Mouse (Mus musculus) CD4-positive helper T cell, adult 2 months (primary cell): ENCODE measurements around the gene Ddx51.

ENCODE experiments used
- DNase-seq: peaks from one replicate; pipeline ENCODE4 v3.0.0-alpha.2; 2012; ENCODE audit warnings: low read depth, missing footprints, low spot score

Ddx51 gene

DNA sequence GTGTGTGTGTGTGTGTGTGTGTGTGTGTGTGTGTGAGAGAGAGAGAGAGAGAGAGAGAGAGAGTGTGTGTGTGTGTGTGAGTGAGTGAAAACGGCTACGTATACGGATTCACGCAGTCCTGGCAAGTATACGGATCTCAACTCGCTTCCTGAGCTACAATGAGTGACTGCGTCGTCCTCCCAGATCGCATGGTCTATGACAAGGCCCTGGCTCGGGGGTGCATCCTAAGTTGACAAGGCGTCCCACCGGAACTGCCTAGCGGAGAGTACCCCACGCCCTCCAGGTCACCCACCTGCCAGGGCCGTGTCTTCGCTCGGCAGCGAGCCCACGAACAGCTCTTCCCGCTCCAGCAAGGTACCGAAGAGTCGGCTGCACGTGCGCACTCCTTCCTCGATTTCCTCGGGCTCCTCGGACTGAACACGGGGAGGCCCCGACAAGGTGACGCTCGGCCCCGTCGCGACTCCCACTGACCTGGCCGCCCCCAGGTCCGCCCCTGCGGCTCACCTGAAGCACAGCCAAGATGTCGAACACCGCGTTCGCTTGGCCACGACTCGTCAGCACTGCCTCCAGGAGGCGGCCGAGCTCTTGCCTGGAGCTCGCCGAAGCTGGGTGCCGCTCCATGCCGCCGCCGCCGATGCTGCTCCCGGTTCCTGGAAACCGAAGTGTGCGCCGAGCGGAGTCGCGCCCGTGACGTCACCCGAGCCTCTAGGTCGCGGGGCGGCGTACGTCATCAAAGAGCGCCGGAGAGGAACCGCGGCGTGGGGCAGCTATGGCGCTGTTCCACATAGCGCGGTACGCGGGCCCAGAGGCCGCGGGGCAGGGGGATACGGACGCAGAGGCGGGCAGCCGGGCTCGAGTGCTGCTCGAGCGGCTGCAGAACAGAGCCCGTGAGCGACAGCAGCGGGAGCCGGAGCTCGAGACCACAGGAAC lies at the start of gene Ddx51, which contains the start of gene Noc4l:
Gene Ddx51, plus strand, starts transcription at position 733 of the 930 bp plus-strand sequence.
Gene Noc4l, minus strand, starts transcription at position 699 of the 930 bp plus-strand sequence.
- DNase-seq, result peak; percentile 96

DNA sequence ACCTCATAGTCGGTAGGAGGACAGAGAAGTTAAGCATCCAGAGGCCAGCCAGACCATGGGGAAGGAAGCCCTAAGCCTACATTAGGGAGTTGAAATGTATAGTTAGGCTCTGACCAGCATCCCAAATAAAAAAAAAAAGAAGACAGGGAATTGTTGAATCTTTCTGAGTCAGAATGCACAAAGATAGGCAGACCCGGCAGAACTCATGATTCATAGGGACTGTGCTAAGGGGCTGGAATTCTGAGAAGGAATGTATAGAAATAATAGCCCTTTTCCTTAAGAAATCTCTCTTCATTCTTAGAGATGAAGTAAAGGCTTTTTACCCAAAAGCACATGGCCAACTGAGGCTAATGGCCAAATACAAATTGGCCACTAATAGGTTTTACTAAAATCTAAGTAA lies 48.9 kb upstream of the Ddx51 start:
- no peak for DNase-seq

DNA sequence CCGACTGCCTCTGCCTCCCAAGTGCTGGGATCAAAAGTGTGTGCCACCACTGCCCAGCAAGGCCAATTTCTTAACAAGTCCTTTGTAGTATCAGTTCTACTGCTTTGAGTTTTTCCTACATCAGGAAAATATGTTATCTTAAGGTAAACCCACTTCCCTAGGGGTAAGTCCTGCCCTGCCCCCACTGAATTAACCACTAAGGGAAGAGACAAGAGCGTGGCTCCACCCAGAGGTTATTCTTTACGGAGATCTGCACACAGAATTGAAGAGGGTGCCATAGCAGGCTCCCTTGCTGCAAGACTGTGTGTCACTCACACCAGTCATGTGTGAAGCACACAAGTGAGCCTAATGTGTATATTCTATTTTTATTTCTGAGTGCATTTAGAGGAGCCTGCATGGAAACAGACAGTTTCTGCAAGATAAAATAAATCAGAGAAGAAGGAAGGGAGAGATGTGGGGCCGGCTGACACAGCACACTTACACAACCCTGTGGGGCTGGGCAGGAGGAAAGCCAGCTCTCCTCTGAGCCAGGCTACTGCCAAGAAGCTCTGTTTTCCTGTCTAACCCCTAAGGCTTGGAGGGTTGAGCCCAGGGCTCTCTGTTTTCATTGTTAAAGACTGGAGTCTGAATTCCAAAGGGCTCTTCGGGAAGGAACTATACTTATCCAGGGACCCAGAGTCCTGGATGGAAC lies 47.6 kb upstream of the Ddx51 start:
- peak; percentile 44 for DNase-seq

DNA sequence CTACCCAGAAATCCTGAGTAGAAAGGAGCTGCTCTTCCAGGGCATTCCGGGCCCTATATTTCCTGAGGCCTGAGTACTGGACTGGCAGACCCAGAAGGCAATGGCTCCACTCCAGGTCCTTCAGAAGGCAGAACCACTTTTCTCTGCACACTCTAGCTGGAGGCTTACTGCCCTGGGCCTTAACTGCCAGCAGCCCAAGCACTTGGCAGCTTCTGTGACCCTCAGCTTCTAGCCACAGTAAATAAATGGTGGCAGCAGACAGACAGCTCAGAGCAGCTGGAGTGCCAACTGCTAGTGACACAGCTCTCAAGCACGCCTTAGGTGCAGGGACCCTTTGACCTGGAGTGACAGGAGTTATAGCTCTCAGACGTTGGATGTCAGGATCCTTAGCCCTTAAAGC lies 45.5 kb upstream of the Ddx51 start:
- no peak for DNase-seq

DNA sequence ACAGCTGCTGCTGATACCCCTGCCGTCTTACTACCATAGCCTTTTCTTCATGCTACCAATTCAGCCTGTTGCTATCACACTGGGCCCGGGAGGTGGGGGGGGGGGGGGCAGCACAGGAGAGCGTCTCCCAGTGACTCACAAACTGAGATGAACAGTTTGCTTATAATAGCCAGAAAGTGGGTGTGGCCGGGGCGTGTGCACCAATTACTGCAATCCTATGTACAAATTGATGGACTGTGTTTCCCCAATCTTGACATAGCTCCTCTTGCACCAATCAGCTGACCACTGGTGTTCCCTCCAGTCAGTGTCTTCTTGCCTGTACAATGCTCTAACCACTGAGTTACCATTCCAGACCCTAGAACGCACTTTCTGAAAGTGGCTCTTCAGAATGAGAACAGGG lies 44.9 kb upstream of the Ddx51 start:
- no peak for DNase-seq

DNA sequence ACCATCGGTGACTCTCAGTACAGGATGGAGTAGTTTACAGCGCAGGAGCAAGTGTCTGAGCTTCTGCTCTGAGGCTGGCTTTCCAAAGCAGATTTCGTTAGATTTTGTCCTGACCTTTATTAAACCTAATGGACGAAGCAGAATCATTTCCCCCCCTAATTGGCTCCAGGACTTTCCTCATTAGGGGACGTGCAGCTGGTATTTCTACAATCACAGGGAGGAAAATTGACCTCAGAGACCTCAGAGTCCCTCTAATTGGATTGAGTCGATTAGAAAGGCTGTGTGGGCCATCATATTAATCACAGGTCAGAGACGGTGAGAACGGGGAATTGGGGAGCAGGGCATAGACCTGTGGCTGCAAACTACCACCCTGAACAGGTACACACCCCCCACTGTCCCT lies 44.3 kb upstream of the Ddx51 start:
- DNase-seq, result no peak

DNA sequence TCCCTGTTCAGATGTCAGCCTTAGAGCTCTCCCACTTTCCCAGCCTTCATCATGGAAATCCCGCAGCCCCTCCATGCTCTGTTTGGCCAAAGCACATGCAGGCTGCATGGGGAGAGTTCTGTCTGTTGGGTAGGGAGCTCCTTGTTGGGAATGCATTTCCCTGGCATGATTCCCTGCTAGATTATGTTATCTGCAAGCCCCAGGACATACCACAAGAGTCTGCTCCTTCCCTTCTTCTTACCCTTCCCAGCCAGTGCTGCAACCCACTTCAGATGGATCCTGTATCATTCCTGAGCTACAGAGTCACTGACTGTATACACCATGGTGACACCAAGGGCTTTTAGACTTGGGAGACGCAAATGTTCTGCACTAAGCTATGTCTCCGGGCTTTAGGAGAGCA lies 43.8 kb upstream of the Ddx51 start:
- no peak for DNase-seq

DNA sequence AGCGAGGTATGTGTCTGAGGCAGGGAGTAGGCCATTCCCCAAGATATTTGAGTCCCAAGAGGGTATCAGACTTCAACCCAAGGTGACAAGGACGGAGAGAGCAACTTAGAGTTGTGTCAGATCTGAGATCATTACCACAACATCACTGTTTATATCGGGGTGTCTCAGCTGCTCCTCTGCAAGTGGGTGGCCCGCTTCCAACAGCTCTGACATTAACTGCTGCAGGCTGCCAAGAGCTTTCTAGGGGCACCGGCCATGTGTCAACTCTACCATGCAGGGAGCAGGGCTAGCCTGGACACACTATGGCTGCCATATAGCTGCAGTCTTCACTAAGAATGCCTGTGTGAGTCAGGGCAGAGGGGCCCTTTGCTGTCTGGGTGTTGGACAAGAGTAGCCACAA lies 43.4 kb upstream of the Ddx51 start:
- no peak for DNase-seq

DNA sequence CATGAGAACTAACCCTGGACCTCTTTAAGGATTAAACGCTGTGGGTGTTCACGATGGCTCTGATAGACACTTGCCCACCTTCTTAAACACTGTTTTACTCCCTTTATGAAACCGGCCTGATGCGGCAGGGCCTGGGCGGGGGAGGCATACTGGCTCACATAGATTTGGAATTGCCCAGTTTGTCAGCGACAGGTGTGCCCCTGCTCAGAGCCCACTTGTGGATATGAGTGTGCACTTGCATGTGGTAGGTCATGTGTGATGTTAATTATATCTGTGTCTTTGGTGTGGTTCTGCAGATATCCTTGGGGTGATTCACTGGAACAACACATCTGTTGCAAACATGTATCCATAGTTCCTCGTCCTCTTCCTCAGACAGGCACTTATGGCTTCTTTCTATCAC lies 42.8 kb upstream of the Ddx51 start:
- no peak for DNase-seq

DNA sequence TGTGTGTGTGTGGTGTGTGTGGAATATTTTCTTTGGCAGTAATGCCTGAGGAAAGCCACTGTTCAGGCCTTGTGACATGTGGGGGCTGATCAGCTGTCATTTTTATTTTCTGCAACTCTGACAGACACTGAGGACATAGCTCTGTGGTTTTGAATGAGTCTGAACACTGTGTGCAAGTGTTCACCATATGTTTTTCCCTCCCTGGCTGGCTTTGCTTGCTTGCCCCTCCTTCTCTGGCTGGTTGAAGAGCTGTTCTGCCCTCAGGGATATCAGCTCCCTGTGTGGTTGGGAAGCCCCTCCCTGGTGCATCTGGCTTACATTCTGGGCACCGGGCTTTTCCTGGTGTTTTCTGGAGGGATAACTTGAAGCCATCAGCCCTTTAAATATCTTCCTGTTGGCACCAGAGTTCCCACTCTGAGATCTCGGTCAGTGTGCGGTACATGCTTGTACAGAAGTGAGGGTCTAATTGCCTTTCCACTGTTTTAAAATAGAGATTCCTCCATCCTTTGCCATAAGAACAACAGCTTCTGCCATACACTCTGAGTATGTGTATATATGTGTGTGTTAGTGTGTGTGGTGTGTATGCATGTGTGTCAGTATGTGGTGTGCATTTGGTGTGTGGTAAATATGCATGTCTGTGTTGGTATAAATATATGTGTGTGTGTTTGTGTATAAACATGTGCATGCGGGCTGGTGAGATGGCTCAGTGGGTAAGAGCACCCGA lies 41.7 kb upstream of the Ddx51 start:
- no peak for DNase-seq

DNA sequence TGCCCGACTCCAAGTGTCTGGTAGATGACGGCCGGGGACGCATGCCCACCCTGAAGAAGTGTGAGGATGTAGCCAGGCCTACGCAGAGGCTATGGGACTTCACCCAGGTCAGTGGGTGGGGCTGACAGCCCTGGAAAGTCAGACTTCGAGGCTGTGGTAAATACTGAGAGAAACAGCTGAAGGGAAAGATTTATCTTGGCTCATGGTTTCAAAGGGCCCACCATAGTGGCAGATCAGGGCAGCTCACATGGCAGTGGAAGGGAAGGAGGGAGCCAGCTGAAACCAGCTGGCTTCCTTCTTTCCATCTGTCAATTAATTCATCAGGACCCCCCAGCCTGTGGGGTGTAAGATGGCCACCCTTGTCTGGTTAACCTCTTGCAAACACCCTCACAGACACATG lies 34.0 kb upstream of the Ddx51 start:
- DNase-seq, result no peak

DNA sequence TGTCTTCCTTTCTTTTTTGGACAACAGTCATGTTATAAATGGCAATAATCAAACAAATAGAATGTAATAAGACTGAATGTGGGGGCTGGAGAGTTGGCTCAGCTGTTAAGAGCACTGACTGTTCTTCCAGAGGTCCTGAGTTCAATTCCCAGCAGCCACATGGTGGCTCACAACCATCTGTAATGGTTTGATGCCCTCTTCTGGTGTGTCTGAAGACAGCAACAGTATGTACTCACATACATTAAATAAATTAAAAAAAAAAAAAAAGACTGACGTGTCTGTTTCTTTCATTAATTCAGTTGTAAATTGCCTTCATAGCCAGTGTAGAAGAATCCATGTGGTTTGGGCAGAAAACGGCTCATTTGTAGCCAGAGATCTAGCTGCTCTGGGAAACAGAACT lies 28.9 kb upstream of the Ddx51 start:
- DNase-seq, result no peak

DNA sequence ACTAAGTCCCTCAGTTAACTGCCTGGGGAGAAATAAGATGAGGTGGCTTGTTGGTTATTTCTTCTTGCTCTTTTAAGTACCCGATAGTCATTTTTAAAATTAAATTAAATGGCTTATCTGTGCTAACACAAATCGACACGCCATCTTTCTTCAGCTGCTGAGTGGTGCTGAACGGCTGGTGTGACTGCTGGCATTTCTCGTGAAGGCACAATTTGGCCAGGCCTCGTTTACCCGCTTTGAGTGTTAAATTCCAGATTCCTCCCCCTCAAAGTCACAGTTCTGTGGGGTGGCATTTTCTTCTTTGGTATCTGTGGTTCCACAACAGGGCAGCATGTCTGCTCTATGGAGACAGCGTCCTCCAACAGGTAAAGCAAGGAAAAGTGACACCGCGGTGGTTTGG lies 25.9 kb upstream of the Ddx51 start:
- DNase-seq, result no peak

DNA sequence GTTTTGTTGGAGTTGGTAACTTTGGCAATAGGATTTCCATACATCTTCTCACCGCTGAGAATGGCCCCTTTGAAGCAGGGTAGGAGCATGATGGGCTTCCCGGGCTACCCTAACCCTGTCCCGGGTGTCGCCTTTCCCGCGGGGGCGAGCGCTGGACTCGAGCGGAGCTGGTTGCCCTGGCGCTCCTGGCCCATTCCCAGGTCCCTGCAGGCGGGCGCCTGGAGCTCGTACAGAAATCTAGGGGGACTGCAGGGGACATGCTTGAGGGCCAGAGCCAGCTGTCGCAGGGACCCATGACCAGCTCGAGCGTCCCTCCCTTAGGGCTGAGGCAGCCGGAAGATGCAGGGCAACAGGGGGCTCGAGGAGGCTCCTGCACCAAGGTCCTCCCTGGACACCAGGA lies 25.1 kb upstream of the Ddx51 start:
- no peak for DNase-seq

DNA sequence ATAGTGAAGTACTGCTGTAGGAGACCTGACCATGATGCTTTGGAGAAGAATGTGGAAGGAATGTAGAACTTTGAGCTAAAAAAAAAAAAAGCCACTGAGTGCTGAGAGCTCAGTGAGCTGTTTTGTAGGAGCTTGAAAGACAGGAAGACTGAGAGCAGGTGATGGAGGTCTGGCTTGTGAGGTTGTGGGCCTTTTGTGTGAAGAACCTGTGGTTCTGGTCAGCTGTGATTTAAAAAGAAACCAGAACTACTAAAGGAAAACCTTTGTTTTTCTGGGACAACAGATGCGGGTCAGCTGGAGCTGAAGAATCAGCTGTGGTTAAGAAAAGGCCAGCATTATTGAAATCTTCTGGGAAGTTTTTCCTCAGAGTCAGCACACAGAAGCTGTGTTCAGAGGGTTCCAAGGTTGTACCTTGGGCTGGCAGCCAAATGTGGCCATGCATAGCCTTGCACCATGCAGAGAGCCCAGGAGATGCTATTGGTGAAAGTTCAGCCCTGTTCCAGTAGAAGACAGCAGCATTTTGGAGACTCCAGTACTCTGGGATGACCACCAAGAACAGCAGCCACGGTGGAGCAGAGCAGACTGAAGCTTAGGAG lies 23.6 kb upstream of the Ddx51 start:
- DNase-seq, result no peak

DNA sequence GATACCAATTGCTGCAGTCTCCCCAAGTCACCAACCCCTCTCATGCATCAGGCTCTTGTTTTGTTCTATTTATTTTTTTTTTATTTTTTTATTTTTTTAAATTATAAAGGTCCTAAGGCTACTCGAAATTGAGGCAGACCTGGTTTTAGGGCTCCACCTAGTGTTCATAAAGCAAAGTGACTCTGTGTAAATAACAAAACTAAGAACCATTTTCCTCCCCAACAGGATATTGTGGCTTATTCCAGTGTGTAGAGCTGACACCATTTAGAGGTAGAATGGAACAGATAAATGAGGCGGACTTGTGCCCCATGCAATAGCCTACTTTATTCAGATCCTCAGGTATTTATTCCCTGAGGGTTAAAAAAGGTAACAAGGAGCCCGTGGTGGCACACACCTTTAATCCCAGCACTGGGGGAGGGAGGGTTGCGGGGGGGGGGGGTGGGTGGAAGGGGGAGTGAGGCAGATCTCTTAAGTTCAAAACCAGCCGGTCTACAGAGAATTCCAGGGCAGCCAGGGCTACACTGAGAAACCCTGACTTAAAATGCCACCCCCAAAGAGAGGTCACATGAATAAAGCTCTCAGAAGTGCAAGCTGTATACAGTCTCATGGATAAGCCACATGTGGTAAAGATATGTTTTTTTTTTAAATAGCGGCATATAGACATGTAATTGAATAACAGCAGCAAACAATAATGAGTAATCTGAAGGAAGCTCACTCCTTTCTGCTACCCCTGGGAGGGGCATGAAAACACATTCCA lies 17.1 kb upstream of the Ddx51 start:
- DNase-seq, result peak; percentile 74

DNA sequence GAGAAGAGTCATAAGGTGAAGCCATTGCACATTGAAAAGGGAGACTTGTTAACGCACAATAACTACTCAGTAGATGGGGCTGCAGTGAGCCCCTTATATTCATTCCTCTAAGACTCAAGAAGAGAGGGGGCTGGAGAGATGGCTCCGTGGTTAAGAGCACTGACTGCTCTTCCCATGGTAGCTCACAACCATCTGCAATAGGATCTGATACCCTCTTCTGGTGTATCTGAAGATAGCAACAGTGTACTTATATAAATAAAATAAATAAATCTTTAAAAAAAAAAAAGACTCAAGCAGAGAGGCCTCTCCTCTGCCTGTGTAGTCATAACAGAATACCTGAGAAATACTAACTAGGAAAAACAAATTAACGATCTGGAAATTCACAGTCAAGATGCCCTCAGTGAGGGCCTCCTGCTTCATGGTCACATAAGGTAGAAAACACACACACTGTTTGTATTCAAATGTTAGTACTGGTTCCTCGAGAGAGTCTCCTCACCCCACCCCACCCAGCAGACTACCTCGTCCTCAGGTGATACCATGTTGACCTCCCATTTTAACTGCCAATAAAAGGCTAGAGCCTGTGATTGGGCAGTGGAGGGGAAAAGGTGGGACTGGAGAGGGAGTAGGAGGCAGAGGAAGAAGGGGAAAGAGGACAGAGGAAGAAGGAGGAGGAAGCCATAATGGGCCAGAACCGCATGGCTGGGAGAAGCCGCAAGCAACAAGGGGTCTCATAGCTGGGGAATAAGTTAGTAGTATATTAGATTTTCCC lies 14.8 kb upstream of the Ddx51 start:
- no peak for DNase-seq

DNA sequence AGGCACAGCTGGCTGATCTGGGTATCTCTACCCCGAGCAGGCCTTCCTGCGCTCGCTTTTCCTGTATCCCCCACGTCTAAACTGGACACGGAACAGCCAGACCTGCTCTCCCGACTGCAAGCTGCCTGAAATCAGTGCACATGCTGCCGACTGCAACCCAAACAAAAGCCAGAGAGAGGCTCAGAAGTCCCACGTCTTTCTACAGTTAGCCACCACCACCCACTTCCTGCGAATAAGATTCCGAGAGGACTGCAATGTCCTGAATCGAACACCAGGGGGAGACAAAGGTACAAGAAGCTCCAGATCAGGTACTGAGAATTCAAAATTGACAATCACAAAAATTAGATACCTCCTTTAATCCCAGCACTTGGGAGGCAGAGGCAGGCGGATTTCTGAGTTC lies 13.8 kb upstream of the Ddx51 start:
- peak; percentile 86 for DNase-seq

DNA sequence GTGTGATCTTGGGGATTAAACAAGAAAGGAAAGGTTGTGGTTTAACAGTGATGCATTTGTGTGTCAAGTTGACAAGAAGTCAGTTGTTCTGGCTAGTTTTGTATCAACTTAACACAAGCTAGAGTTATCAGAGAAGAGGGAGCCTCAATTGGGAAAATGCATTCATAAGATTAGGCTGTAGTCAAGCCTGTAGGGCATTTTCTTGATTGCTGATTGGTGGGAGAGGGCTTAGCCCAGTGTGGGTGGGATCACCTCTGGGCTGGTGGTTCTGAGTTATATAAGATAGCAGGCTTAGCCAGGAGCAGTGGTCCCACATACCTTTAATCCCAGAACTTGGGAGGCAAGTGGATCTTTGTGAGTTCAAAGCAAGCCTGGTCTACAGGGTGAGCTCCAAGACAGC lies 6.9 kb upstream of the Ddx51 start:
- no peak for DNase-seq

DNA sequence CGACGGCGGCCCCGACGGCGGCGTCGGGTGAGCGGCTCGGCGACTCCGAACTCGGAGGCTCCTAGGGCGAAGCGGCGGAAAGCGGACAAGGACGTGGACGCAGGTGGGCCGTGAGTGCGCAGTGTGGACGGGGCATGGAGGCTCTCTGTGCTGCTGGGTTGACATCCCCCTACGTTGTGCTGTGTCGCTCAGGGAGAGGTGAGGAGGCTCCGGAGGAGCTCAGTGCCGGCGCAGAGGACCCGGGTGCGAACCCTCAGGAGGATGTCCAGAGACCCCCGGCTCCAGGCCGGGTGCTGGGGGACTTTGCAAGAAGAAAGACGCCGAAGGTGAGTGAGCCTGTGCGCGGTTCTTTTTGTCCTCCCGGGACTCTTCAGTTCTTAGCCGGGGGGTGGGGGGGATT lies 435 bp downstream of the Ddx51 start:
- no peak for DNase-seq
